Mouse (Mus musculus): Measurements from ENCODE around the gene Mmp15.

DNA sequence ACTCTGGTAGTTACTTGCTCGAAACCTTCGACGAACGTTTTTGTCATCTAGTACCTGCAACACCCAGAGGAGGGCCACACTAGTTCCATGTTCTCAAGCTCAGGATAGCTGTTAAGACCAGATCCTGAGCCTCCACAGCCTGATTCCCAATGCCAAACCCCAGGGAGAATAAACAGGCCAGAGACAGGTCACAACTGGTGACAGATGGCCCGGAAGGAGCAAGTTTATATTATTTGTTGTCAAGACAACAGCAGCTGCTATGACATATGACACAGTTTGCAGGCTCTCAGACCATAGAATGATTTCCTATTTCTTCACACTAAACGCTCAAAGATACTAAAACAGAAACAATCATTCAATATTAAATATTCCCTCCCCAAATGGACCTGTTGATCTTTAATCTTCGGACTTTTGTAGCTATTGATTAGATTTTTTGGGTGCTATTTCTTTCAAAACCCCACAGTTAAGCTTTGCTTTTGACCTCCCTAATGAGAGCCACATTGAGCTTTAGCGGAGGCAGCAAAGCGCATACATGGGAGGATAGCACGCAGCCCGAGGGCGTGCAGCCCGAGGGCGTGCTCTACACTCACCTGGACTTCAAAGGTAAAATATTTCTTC, 70.2 kb downstream of the Mmp15 start:
- no peak for TF ChIP-seq CTCF (IDR thresholded peaks at IDR 0.05; ENCODE audit: low read depth)
- no peak for TF ChIP-seq EP300 (IDR thresholded peaks at IDR 0.05; ENCODE audit: low read depth)
